Mouse (Mus musculus): Measurements from ENCODE around the gene Sipa1.
"Not testable (repeated sequence)": the region's sequence is repeated elsewhere in the genome, so short reads cannot be mapped to it uniquely, and the experiment has no call there.

Sipa1 gene

DNA sequence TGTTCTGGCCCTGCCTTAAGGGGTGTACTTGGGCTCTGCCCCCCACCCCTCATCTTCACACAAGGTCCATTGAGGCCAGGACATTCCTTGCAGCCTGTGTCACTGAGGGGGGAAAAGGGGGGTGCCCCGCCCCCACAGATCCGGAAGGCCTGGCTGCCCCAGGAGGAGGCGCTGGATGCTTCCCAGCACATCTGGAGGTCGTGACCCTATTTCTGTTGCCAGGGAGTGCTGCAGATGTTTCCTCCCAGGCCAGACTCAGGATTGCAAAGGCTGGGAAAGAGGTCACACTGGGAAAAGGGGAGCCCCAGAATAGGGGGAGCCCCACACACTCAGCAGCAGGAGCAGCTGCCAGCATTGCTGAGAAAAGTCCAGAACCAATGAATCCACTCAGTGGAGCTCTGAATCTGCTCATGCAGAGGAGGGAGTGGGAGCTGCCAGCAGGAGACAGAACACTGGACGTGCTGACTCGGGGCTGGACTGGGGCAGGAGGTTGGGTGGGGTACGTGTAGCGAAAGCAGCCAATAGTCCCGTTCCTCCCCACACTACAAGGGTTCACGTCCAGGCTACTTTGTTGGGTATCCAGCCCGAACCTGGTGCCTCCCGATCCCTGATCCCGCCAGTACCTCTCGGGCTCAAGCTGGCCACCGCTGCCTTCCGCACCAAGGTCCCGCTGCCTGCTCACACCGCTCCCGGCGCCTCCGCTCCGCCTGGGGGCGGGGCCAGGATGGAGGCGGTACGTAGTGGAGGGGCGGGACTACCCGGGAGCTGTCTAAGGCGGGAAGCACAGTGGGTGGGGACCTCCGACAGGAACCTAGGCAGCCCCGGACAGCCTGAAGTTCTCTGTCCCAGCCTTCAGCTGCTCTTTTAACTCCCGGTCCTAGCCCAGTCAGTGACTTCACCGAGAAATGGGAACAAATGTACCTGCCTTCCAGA lies at the start of gene Sipa1:
Gene Sipa1 (minus strand): TSS at position 727 of the 933 bp plus-strand sequence.
- peak; percentile 66 for DNase-seq (ENCODE audit: low spot score)

DNA sequence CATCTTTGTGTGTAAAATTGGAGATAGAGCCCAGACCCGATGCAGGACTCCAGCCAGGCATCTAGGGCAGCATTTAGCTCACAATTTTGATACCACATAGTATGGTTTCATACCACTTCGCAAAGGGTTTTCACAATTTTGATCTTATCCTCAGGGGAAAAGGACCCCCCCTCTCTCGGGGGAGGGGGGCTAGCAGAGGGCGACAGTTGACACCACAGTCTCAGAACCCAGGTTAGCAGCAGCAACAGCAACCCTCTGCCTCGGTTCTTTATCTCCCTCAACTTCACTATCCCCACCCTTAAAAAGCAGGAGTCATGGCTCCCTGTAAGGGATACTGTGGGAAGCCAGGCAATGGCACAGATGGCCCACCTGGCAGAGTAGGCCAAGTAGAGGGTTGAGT lies 49.7 kb upstream of the Sipa1 start:
- DNase-seq (ENCODE audit: low spot score) = no peak

DNA sequence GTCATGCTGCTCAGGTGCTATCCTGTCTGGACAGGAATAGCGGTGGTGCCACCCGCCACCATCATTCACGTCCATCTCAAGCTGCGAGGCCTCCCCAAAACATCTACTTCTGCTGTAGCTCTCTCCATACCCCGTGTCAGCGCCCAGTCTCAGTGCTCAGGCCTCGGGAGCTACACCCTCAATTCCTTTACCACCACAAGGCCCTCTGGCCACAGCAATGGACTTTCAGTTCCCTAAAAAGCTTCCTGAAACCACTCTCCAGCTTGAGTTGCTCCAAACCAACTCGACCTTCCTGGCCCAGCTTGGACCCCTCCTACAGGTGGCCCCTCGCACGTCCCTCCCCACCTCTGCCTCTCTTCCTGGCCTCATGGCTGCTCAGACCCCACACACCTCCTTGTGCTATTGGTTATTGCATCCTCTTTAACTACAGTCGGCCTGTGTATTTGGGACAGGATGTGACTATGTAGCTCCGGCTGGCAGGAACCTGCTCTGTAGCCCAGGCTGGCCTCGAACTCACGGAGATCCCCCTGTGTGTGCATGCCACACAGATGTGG lies 48.5 kb upstream of the Sipa1 start:
- DNase-seq (ENCODE audit: low spot score) = no peak

DNA sequence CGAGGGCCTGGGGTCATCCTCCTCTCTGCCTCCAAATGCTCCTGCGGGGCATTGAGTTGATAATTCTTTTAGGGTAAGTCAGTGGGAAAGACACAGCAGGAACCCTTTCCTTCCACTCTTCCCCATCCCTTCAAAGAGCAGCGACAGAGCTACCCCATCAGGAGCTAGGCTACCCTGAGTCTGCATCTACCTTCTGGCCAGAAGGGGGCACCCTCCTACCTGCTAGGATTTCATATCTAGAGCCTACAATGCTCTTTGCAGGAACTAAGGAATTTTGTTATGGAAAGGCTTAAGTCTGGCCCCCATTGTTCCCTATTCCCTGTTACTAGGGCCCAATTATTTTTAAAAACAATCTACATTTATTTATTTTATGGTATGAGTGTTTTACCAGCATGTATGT lies 47.7 kb upstream of the Sipa1 start:
- DNase-seq (ENCODE audit: low spot score) = no peak

DNA sequence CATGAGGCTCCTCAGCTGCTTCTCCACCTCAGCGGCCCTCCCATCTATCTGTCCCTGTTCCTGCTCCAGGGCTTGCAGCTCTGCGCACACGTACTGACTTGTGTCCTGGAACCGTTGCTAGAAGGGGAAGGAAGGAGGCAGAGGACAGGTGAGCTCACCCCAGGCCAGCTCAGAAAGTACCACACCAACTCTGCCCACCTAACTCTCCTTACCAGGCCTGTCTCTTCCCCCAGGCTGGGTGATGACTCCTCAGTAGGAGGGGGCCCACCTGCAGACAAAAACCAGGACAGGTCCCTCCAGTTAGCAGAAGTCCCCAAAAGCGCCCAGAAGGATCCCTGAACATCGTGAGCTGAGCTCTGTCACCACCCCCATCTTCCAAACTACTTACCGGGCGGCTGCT lies 47.1 kb upstream of the Sipa1 start:
- no peak for DNase-seq (ENCODE audit: low spot score)

DNA sequence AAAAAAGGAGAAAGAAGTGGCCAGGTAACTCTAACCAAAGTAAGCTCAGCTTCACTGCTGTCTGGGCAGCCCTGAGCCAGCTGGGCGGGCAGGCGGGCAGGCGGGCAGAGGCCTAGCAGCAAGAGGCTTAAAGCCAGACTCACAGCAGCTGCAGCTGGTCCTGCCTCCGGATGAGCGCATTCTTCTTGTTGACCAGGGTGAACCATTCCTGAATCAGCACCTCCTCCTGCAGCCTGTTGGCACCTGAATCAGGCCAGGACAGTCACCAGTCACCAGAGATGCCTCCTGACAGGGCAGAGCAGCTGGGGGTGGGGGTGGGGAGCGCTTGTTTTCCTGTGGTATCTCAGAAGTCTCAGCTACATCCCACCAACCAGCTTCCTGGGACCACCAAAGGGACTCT lies 46.6 kb upstream of the Sipa1 start:
- DNase-seq (ENCODE audit: low spot score) = no peak

DNA sequence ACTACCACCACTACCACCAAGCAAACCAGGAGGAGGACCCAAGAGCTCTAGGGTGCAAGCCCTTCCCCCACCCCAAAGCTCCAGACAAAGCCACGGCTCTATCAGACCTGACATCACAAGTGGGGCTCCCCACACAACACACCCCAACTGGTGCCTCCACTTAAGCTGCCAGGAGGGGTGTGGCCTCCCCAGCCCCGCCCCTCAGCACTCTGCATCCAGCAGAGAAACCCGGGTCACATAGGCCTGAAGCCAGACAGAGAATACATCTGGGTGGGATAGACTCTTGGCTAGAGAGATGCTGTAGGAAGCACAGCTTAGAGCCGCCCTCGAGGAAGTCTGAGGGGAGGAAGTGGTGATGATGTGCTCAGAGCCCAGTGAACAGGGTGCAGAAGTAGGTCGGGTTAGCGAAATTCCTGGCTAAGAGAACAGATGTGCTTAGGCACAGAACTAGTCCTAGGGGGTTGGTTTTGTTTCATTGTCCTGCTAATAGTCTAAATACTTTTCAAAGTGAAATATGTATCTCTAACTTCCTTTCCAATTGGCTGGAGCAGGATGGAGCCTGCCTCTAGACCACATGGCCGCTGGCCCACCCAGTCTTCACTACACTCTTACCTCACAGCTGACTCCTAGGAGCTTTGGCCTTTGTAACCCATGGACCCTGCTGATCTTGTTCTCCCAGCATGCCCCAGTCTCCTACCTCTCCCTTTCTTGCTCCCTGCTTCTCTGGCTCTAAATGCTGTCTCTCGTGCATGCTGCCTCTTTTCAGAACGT lies 41.5 kb upstream of the Sipa1 start:
- no peak for DNase-seq (ENCODE audit: low spot score)

DNA sequence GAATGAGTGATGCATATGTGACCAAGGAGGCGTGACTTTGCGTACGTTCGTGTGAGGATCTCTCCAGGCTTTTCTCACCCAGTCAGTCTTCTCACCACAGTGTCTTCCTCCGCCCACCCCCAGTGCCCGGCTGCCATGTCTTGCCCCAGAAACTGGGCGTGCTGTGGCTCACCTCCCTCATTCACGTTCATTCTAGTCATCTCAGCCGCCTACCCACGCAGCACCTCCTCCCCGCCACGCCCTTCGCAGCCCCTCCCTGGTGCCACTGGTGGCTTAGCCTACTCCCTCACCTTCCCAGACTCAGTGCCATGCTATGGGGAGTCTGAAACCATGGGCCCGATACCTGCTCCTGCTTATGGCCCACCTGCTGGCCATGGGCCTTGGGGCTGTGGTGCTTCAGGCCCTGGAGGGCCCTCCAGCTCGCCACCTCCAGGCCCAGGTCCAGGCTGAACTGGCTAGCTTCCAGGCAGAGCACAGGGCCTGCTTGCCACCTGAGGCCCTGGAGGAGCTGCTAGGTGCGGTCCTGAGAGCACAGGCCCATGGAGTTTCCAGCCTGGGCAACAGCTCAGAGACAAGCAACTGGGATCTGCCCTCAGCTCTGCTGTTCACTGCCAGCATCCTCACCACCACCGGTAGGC lies 40.8 kb upstream of the Sipa1 start, which contains the start of gene Kcnk7:
Gene Kcnk7 (plus strand): TSS at position 205 of the 638 bp plus-strand sequence.
- no peak for DNase-seq (ENCODE audit: low spot score)

DNA sequence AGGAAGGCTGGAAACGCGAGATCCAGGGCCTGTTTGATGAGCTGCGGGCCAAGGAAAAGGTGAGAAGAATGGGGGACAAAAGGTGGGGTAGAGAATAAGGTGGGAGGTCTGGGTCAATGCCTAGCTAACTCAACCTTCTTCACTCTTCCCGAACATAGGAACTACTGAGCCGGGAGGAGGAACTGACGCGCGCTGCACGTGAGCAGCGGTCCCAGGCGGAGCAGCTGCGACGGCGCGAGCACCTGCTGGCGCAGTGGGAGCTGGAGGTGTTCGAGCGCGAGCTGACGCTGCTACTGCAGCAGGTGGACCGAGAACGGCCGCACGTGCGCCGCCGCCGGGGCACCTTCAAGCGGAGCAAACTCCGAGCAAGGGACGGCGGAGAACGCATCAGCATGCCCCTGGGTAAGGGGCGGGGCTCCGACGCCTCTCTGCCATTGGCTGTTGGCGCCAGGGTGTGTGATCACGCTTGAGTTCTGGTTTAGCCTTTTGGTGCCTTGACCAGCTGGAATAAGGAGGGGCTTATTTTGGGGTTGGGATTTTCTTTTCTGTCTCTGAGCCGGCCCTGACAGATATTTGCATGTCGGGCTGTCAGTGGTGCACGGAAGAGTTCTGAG lies 32.4 kb upstream of the Sipa1 start:
- DNase-seq (ENCODE audit: low spot score) = no peak

DNA sequence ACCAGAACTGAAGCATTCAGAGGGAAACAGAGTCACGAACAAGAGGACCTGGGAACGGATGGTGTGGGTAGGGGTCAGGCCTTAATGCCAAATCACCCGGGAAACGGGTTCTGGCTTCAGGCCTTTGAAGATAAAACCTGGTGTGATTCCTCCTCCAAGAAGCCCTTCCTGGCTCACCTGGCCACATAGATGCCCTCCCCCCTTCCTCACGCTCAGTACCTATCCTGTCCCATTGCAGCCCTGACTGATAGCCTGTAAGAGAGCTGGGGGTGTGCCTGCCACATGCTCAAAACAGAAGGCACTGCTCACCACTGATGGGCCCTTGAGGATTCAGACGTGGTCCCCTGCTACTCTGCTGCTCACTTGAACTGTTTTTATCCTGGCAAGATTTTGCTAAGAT lies 30.3 kb upstream of the Sipa1 start:
- no peak for DNase-seq (ENCODE audit: low spot score)

DNA sequence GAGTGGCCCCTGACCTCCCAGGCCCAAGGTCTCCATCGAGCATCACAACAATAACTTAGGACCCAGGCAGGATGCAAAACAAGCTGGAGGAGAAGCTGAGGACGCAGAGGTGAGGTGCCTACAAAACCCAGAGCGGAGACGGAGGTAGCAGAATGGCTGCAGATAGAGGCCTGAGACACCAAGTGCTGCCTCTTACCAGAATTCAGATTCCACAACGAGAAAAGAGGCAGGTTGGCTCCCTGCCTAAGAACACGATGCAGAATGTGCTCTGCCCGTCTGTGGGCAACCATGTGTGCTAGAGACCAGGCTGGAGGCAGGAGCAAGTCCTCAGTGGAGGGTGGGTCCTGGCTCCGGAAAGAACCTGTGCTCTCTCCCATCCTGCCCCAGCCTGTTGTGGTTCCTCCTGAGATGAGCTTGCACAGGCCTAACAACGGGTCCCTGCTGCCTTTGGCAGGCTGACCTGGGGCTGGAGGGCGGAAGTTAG lies 29.4 kb upstream of the Sipa1 start:
- no peak for DNase-seq (ENCODE audit: low spot score)

DNA sequence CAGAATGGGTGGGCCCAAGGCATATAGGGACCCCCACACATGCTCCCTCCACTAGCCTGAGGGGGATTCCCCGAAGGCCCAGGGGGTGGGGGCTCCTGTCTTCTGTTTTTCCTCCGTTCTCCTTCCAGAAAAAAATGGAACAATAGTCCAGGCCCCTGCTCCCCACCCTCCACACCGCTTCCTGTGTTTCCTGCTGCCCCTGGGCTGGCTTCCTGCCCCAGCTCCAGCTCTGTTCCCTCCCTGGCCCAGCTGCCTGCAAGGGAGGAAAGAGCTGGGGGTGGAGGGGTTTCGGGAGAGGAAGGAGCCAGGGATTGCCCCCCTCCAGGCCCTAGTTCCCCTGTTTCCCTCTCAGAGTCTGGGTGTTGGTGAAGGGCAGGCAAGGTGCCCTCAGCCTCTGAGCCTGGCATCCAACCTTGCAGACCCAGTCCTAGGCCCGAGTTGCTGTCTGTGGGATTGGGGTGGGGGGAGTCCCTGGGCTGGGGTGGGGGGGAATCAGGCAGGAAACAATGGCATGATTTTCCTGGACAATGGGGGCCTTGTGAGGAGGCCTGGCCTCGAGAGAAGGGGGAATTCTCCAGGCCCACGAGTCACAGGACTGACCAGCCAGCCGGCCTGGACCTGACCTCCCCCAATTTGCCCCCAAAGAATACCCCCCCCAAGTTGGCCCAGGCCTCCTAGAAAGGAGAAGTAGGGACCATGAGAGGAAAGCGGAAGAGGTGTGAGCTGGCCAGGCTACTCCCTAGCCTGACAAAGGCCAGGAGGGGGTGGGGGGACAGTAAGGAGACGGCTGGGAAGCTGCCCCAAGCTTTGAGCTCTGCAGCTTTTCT lies 28.8 kb upstream of the Sipa1 start:
- DNase-seq (ENCODE audit: low spot score) = no peak

DNA sequence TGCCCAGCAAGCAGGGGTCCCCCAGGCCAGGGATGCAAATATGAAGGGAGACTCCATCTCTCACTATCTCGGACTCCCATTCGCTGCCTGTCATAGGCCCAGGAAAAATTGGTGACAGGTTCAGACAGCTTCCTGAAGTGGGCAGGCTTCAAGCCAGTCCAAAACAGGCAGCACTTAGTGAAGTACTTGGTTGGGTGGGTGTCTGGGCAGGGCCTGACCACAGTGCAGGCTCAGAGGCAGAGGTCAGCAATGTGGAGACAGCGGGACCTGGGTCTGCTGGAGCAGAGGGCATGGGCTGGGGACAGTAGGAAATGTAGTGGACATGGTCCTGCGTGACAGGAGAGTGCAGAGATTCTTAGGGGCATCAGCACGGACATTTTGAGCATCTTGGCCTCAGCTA lies 28.1 kb upstream of the Sipa1 start:
- DNase-seq (ENCODE audit: low spot score) = no peak

DNA sequence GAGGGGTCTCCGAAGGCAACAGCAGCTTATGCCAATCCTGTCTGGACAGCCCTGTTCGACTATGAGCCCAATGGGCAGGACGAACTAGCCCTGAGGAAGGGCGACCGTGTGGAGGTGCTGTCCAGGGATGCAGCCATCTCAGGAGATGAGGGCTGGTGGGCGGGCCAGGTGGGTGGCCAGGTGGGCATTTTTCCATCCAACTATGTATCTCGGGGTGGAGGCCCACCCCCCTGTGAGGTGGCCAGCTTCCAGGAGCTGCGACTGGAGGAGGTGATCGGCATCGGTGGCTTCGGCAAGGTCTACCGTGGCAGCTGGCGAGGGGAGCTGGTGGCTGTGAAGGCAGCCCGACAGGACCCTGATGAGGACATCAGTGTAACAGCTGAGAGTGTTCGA lies 26.8 kb upstream of the Sipa1 start:
- no peak for DNase-seq (ENCODE audit: low spot score)

DNA sequence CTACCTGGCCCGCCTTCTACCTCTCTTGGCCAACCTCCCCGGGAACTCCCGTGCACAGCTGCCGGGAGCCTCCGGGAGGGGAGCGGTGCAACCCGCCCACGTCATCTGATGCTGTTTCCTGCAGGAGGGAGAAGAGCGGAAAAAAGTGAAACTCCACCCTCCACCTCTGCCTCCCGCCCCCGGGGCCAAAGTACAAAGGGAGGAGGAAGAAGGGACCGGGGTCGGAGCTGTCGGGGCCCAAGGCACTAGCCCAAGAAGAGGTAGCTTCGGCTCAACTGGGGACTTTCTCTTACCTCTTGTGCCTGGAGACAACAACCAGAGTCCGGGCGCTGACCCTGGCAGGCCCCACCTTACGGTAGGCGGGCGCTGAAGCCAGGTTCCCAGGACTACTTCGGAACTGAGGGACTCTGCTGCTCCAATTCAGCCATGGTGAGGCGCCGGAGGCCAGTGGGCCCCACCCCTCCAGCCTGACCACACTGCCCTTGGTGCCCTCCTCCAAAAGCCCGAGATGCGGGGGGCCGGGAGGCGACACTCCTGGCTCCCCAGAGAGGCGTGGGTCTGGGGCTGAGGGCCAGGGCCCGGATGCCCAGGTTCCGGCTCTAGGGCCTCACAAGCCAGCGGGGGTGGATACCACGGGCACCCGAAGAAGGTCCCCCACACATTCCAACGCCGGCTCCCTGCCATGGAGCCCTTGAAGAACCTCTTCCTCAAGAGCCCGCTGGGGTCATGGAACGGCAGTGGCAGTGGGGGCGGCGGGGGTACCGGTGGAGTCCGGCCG lies 26.2 kb upstream of the Sipa1 start:
- DNase-seq (ENCODE audit: low spot score) = peak; percentile 72

DNA sequence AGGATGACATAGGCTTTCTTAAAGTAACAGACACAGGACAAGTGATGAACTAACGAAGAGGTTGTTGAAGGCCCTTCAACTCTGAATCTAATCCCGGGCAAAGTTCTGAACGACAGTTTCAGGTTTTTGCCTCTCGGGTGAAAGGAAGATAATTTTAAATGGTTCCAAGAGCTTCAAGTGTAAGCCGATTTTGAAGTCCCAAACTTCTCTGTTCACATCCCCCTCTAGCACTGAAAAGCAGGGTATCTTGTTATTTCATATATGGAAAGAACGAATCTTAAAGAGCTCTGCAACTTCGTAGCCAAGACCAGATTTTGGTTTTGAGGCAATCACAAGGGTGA lies 25.6 kb upstream of the Sipa1 start:
- no peak for DNase-seq (ENCODE audit: low spot score)

DNA sequence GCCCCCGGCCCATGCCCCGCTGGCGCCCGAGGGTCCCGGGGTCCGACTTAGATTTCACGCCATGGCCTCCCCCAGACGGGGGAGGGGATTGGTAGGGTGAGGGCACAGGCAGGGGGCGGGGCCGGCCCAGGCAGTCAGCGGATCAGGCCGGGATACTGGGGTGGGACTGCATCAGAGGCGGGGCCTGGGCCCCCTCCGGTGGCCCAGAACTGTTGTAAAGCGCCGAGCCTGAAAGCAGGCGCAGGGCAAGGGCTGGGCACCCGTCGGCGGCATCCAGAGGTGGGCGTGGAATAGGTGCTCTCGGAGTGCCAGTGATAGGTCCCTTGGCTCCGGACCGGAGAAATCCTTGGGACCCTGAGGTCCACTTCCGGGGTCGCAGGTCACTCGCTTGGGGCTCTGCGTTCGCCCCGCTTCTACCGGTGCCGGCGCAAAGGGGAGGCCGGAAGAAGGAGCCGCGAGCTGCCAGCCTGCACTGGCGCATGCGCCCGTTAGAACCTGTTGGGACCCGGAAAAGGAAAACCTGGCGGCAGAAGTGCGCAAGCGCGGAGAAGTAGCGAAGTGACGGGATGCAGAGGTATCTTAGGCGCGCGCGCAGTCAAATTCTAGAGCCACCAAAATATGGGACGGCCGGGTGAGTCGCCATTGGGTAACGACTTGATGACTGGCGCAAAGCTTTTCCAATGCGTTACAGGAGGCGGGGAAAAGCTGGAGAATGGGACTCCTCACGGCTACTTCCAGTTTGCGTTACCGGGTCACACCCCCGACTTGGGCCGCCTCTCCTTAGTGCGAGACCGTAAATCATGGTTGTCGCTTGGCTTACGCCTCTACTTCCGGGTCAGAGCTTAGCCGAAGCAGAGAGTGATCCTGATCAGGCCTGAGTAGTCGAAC lies 24.9 kb upstream of the Sipa1 start, which contains the start of the genes Map3k11 and Pcnx3:
Gene Map3k11 (plus strand): TSS at position 543 of the 888 bp plus-strand sequence.
Gene Pcnx3 (minus strand): TSS at position 709 of the 888 bp plus-strand sequence.
- peak; percentile 97 for DNase-seq (ENCODE audit: low spot score)

DNA sequence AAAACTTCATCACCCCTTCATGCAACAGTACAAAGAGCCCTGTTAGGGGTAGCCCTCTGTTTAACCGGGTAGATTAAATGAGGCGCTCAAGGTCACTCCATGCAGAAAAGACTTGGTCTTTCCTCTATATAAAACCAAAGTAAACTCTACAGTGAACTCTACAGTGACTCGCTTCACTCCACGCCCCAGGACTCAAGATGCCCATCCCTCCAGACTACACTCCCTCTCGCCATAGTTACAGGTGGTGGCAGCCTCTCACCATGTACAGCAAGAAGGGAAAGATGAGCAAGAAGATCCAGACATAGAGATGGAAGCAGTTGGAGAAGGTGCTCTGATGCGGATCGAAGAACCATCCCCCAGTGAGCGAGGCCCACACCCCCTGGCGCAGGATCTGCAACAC lies 24.2 kb upstream of the Sipa1 start:
- DNase-seq (ENCODE audit: low spot score) = no peak

DNA sequence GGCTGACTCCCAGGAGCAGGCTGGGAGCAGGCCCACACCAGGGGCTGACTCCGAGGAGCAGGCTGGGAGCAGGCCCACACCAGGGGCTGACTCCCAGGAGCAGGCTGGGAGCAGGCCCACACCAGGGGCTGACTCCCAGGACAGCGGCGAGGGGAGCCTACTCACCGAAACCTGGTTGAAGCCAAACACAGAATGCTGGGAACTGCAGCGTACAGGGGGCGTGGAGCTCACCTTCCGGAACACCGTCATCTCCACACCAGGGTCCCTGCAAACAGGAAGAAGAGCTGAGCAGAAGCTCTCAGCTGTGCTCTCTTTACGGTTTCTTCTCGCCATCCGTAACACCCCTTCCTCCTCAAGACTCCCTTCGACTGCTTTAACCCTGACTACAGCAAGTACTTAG lies 23.4 kb upstream of the Sipa1 start:
- not testable (repeated sequence) for DNase-seq (ENCODE audit: low spot score)
